Mouse (Mus musculus): ENCODE measurements around the gene Reep1. TPM values are rescaled to one million over a fixed set of nuclear protein-coding genes. Genes with fewer than 3 reads are reported as not detected.
A peak's percentile ranks its signal among the peaks of the same experiment; 100 is the strongest.

The Reep1 gene
- polyA plus RNA-seq, 1 experiment from 2014 or later, result 21.2 TPM

GRCm38 (mm10) chr6:71741998-71742636, 34.8 kb downstream of the Reep1 start:
- no peak overlapping the region for H3K27ac ChIP-seq
- 80% methylated on average over 6 of the region's 6 CpGs for WGBS
- DNase-seq (ENCODE audit: low spot score), result no peak
- no peaks in the 10 kb centered on the region for H3K36me3 ChIP-seq
- H3K4me3 ChIP-seq, result no peak overlapping the region
- no peaks in the 10 kb centered on the region for H3K9me3 ChIP-seq
- no peaks in the 10 kb centered on the region for H3K27me3 ChIP-seq (ENCODE audit: insufficient read depth, poor library complexity, severe bottlenecking)
- H3K4me1 ChIP-seq, result peaks cover 20% of the 10 kb centered on the region

- WGBS, result 80% methylated on average over 6 of the region's 6 CpGs
- H3K36me3 ChIP-seq, result no peaks in the 10 kb centered on the region
Measured at GRCm38 (mm10) chr6:71744934-71745333, 37.6 kb downstream of the Reep1 start.

GRCm38 (mm10) chr6:71745482-71746234, 38.3 kb downstream of the Reep1 start:
- Histone ChIP-seq H3K27ac (no peak overlapping the region), H3K4me1 (peaks cover 14% of the 10 kb centered on the region; the same call in 1 of the 2 replicates), H3K36me3 (no peaks in the 10 kb centered on the region), H3K27me3 (ENCODE audit: insufficient read depth, poor library complexity, severe bottlenecking) (no peaks in the 10 kb centered on the region), H3K4me3 (no peak overlapping the region), H3K9me3 (no peaks in the 10 kb centered on the region)
- no peak for DNase-seq (ENCODE audit: low spot score)
- 82% methylated on average over 9 of the region's 9 CpGs for WGBS

More at GRCm38 (mm10) chr6:71744934-71745333, 37.6 kb downstream of the Reep1 start:
- DNase-seq (ENCODE audit: low spot score), result no peak
- H3K27ac ChIP-seq, result no peak overlapping the region
- H3K9me3 ChIP-seq, result no peaks in the 10 kb centered on the region
- H3K4me1 ChIP-seq, result peaks cover 14% of the 10 kb centered on the region; the same call in 1 of the 2 replicates
- no peaks in the 10 kb centered on the region for H3K27me3 ChIP-seq (ENCODE audit: insufficient read depth, poor library complexity, severe bottlenecking)
- no peak overlapping the region for H3K4me3 ChIP-seq

- peaks cover 14% of the 10 kb centered on the region; the same call in 1 of the 2 replicates for H3K4me1 ChIP-seq
- WGBS, result 40% methylated on average over 1 of the region's 1 CpGs
- no peak overlapping the region for H3K4me3 ChIP-seq
- H3K9me3 ChIP-seq, result no peaks in the 10 kb centered on the region
- H3K27me3 ChIP-seq (ENCODE audit: insufficient read depth, poor library complexity, severe bottlenecking), result no peaks in the 10 kb centered on the region
- no peak for DNase-seq (ENCODE audit: low spot score)
- no peaks in the 10 kb centered on the region for H3K36me3 ChIP-seq
- no peak overlapping the region for H3K27ac ChIP-seq
Measured at GRCm38 (mm10) chr6:71746246-71746645, 38.9 kb downstream of the Reep1 start.

- Histone ChIP-seq H3K27ac (no peak overlapping the region), H3K9me3 (no peaks in the 10 kb centered on the region), H3K4me3 (no peak overlapping the region), H3K36me3 (no peaks in the 10 kb centered on the region), H3K4me1 (peaks cover 14% of the 10 kb centered on the region; the same call in 1 of the 2 replicates), H3K27me3 (ENCODE audit: insufficient read depth, poor library complexity, severe bottlenecking) (no peaks in the 10 kb centered on the region)
- DNase-seq (ENCODE audit: low spot score), result no peak
- 81% methylated on average over 8 of the region's 8 CpGs for WGBS
Measured at GRCm38 (mm10) chr6:71746846-71747245, 39.5 kb downstream of the Reep1 start.

- peaks cover 31% of the 10 kb centered on the region for H3K4me1 ChIP-seq
- H3K27me3 ChIP-seq (ENCODE audit: insufficient read depth, poor library complexity, severe bottlenecking), result no peaks in the 10 kb centered on the region
- no peak overlapping the region for H3K27ac ChIP-seq
- H3K4me3 ChIP-seq, result no peak overlapping the region
- H3K9me3 ChIP-seq, result no peaks in the 10 kb centered on the region
- 40% methylated on average over 2 of the region's 2 CpGs for WGBS
- no peak for DNase-seq (ENCODE audit: low spot score)
- H3K36me3 ChIP-seq, result no peaks in the 10 kb centered on the region
Measured at GRCm38 (mm10) chr6:71751602-71752001, 44.2 kb downstream of the Reep1 start.

- peaks cover 40% of the 10 kb centered on the region for H3K4me1 ChIP-seq
- WGBS, result 69% methylated on average over 7 of the region's 7 CpGs
- H3K27me3 ChIP-seq (ENCODE audit: insufficient read depth, poor library complexity, severe bottlenecking), result no peaks in the 10 kb centered on the region
- DNase-seq (ENCODE audit: low spot score), result no peak
- H3K36me3 ChIP-seq, result no peaks in the 10 kb centered on the region
- no peaks in the 10 kb centered on the region for H3K9me3 ChIP-seq
- H3K4me3 ChIP-seq, result no peak overlapping the region
- peak overlapping the region; percentile 32; the same call in 1 of the 2 replicates for H3K27ac ChIP-seq
Measured at GRCm38 (mm10) chr6:71752791-71753464, 45.6 kb downstream of the Reep1 start.

- Histone ChIP-seq H3K36me3 (peaks cover 15% of the 10 kb centered on the region; the same call in 1 of the 2 replicates), H3K27ac (peak overlapping the region; percentile 78), H3K9me3 (no peaks in the 10 kb centered on the region), H3K4me1 (peaks cover 38% of the 10 kb centered on the region), H3K4me3 (peak overlapping the region; percentile 27; the same call in 1 of the 2 replicates), H3K27me3 (ENCODE audit: insufficient read depth, poor library complexity, severe bottlenecking) (no peaks in the 10 kb centered on the region)
- DNase-seq (ENCODE audit: low spot score), result peak; percentile 85
- 41% methylated on average over 10 of the region's 10 CpGs for WGBS
Measured at GRCm38 (mm10) chr6:71757039-71757894, 49.9 kb downstream of the Reep1 start.

GRCm38 (mm10) chr6:71758780-71759179, 51.4 kb downstream of the Reep1 start:
- H3K27me3 ChIP-seq (ENCODE audit: insufficient read depth, poor library complexity, severe bottlenecking), result no peaks in the 10 kb centered on the region
- no peaks in the 10 kb centered on the region for H3K9me3 ChIP-seq
- H3K4me1 ChIP-seq, result peaks cover 23% of the 10 kb centered on the region
- 83% methylated on average over 4 of the region's 4 CpGs for WGBS
- no peak for DNase-seq (ENCODE audit: low spot score)
- no peak overlapping the region for H3K4me3 ChIP-seq
- 0 out of 2 replicates have a peak overlapping the region, but pooled peaks have one; percentile 1 for H3K27ac ChIP-seq
- H3K36me3 ChIP-seq, result peaks cover 15% of the 10 kb centered on the region; the same call in 1 of the 2 replicates

GRCm38 (mm10) chr6:71760073-71760472, 52.7 kb downstream of the Reep1 start:
- H3K4me1 ChIP-seq, result peaks cover 20% of the 10 kb centered on the region
- no peak overlapping the region for H3K4me3 ChIP-seq
- peaks cover 15% of the 10 kb centered on the region; the same call in 1 of the 2 replicates for H3K36me3 ChIP-seq
- H3K9me3 ChIP-seq, result no peaks in the 10 kb centered on the region
- no peaks in the 10 kb centered on the region for H3K27me3 ChIP-seq (ENCODE audit: insufficient read depth, poor library complexity, severe bottlenecking)
- DNase-seq (ENCODE audit: low spot score), result no peak
- H3K27ac ChIP-seq, result no peak overlapping the region
- 89% methylated on average over 6 of the region's 6 CpGs for WGBS

GRCm38 (mm10) chr6:71767761-71768160, 60.4 kb downstream of the Reep1 start:
- no peaks in the 10 kb centered on the region for H3K9me3 ChIP-seq
- peaks cover 18% of the 10 kb centered on the region; the same call in 1 of the 2 replicates for H3K36me3 ChIP-seq
- 50% methylated on average over 4 of the region's 4 CpGs for WGBS
- no peak for DNase-seq (ENCODE audit: low spot score)
- no peak overlapping the region for H3K4me3 ChIP-seq
- H3K4me1 ChIP-seq, result peaks cover 4% of the 10 kb centered on the region; the same call in 1 of the 2 replicates
- H3K27ac ChIP-seq, result no peak overlapping the region
- H3K27me3 ChIP-seq (ENCODE audit: insufficient read depth, poor library complexity, severe bottlenecking), result no peaks in the 10 kb centered on the region

All from heart, embryonic 10.5 days (tissue).